Mouse (Mus musculus): Measurements from ENCODE around the gene Trim65.

Trim65 gene

DNA sequence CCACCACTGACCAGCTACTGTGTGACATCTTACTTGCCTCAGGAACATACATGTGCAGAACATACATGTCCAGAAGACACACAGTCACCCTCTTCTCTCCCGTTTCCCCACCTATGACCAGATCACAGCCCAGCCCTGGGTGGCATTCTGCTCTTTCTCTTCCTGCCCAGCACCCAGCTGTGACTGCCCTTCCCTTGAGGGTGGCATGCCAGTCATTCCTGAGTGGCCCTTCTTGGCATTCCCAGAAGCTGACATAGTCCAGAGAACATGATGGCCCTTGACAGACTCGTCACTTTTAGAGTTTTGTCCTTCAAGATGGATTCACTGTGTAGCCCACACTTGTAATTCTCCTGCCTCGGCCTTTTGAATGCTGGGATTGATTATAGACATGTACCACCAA, 58.3 kb downstream of the Trim65 start:
- no peak for DNase-seq (ENCODE audit: extremely low read depth, low read depth, low spot score)
